Comparison of ENCODE assay signal across 24 mouse cellular contexts in genomic region chr4:48488916-48489315, GRCm38 (mm10). TPM values are rescaled to one million over a fixed set of nuclear protein-coding genes. Genes with fewer than 3 reads are reported as not detected.
A peak's percentile ranks its signal among the peaks of the same experiment; 100 is the strongest.
DNase-seq lines count a peak whose midpoint lies in the region; ATAC-seq and TF ChIP-seq lines count a peak whose summit lies in the region.
"Had no signal": no experiment of that assay in that cellular context is flagged by ENCODE, and none has a peak within 500 bp of the region (broad histone marks: within the 10 kb centered on the region; RNA-seq: fewer than 3 reads in every experiment).

No protein-coding gene starts in this region.

- H3K27ac ChIP-seq in embryonic fibroblast, embryonic 13.5 days (ENCODE audit: insufficient read depth, low read length) = peak overlapping the region; percentile 34; the same call in 1 of the 2 replicates
- H3K27ac ChIP-seq in layer of hippocampus, adult 2 months = no peak overlapping the region

- DNase-seq in 3T3-L1 (ENCODE audit: low read depth, low spot score) (peak; percentile 67), NIH3T3 (ENCODE audit: low read depth) (peak; percentile 14), Patski (ENCODE audit: low read depth, low spot score) (peak; percentile 73)
- no peak for DNase-seq in layer of hippocampus, adult 2 months (ENCODE audit: low spot score in 2 of 2)
- DNase-seq in gastrocnemius, adult 18-20 months (ENCODE audit: low spot score) = no peak
- DNase-seq in kidney, postnatal 10 days = no peak
- no peak for DNase-seq in left cerebral cortex, postnatal 25 days (ENCODE audit: low spot score in 2 of 2)
- DNase-seq: adrenal gland, adult 8-10 months; adrenal gland, postnatal 10 days; adrenal gland, postnatal 14 days; adrenal gland, postnatal 25 days; adrenal gland, postnatal 36 days; B cell, adult 2 months; cerebellum, adult 11 months; cerebellum, adult 11-12 months; cerebellum, adult 18-20 months; cerebellum, adult 2 months; cerebellum, adult 8-10 months had no signal

- H3K4me3 ChIP-seq in embryonic fibroblast, embryonic 13.5 days (ENCODE audit: insufficient read depth, low read length) = no peak overlapping the region
- H3K4me3 ChIP-seq in layer of hippocampus, adult 2 months = no peak overlapping the region

- in situ Hi-C loops in Patski (cut with MboI; ENCODE audit: low pct_unique_long_range_greater_than_20kb) = no loop called here

- POLR2A ChIA-PET in Patski (lab: Charles Lee) = no interaction called here

- TF ChIP-seq POLR2A in embryonic fibroblast, embryonic 13.5 days (IDR thresholded peaks at IDR 0.05; ENCODE audit: low read depth, low read length) = no peak

- H3K27me3 ChIP-seq in Patski = no peaks in the 10 kb centered on the region
- H3K27me3 ChIP-seq: CH12.LX had no signal

- no peak for TF ChIP-seq CTCF in Patski (IDR thresholded peaks at IDR 0.05)
- no peak for TF ChIP-seq CTCF in embryonic fibroblast, embryonic 13.5 days (IDR thresholded peaks at IDR 0.05; ENCODE audit: borderline replicate concordance, insufficient read depth, low read length)
- TF ChIP-seq CTCF in layer of hippocampus, adult 2 months (conservative IDR thresholded peaks at IDR 0.05) = no peak

- CTCF ChIA-PET in Patski (lab: Charles Lee) = no interaction called here

- H3K4me1 ChIP-seq in embryonic fibroblast, embryonic 13.5 days (ENCODE audit: control insufficient read depth, insufficient read depth, low read length) = peaks cover 10% of the 10 kb centered on the region

- ATAC-seq in Patski = no peak
- ATAC-seq: activated CD4-positive, CD25-positive, alpha-beta regulatory T cell, adult 4 months; CD4-positive, CD25-positive, alpha-beta regulatory T cell, adult 4 months had no signal

- intact Hi-C loops in left cerebral cortex, postnatal 25 days (cut with DNase I) = no loop called here

RNA-seq across cellular contexts. Expression of gene Tex10, which starts 15.7 kb away (rescaled TPM):
- polyA plus RNA-seq in Patski (2021) = 21.6 TPM
- polyA plus RNA-seq in embryonic fibroblast, embryonic 13.5 days (2011; ENCODE audit: insufficient read length, low read depth, missing spikeins) = 66.2 TPM in 2 replicates
- 10 to 100 TPM; 28.8 to 30.3 TPM for total RNA-seq in layer of hippocampus, adult 2 months (2021)
- 10 to 100 TPM; 11.1 to 11.6 TPM for total RNA-seq in gastrocnemius, adult 18-20 months (2021)
- 10 to 100 TPM; 25.4 to 25.7 TPM for total RNA-seq in left cerebral cortex, postnatal 25 days (2021)

RNA-seq across cellular contexts. Expression of gene Msantd3, which starts 50.8 kb away (rescaled TPM):
- 28.5 TPM for polyA plus RNA-seq in Patski (2021)
- polyA plus RNA-seq in embryonic fibroblast, embryonic 13.5 days (2011; ENCODE audit: insufficient read length, low read depth, missing spikeins) = 35.1 and 37.3 TPM in 2 replicates
- 10 to 100 TPM; 20.0 to 22.9 TPM for total RNA-seq in layer of hippocampus, adult 2 months (2021)
- 10 to 100 TPM; 17.4 to 17.9 TPM for total RNA-seq in gastrocnemius, adult 18-20 months (2021)
- total RNA-seq in left cerebral cortex, postnatal 25 days (2021) = 10 to 100 TPM; 25.3 to 26.5 TPM
- total RNA-seq: CH12.LX, MEL had no signal
- polyA plus RNA-seq: activated CD4-positive, CD25-positive, alpha-beta regulatory T cell, adult 4 months; CD4-positive, CD25-positive, alpha-beta regulatory T cell, adult 4 months; G1E had no signal

Comparison
In these comparisons a context has a peak if more than half of its experiments do, and no peak if none do; other contexts are left out.
1. DNase-seq: peak in 3T3-L1 (single experiment), NIH3T3 (single experiment) and Patski (single experiment); none in layer of hippocampus, adult 2 months (0 of 2), gastrocnemius, adult 18-20 months (single experiment), kidney, postnatal 10 days (single experiment) and left cerebral cortex, postnatal 25 days (0 of 2).